Mouse (Mus musculus) stomach, postnatal 0 days (tissue): ENCODE data around the gene Col18a1.

Source experiments
- CTCF ChIP-seq: IDR thresholded peaks from 2 replicates; pipeline ENCODE4 v1.5.1; 2016; ENCODE audit warnings: antibody characterized with exemption, low read depth, mild to moderate bottlenecking, moderate library complexity
- EP300 ChIP-seq: optimal IDR thresholded peaks from 2 replicates; pipeline ENCODE3; 2016; ENCODE audit warnings: antibody characterized with exemption

DNA sequence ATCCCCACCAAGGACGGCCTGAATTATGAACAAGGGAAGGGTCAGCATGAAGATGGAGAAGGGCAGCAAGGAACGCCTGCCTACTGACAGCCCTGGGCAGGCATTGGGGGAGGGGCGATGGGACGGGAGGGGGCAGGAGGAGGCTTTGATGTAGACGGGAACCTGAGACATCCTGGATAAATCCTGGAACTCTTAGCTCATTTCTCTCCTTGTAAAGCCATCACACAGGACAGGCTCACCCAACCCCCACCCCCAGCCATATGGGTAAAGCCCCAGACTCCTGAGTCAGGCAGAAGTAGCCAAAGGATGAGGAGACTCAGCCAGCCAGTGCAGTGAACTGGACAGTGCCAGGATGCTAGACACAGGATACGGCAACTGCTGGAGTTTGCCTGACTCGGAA lies 161.4 kb downstream of the Col18a1 start:
- TF ChIP-seq CTCF (no peak), EP300 (no peak)
